Mouse (Mus musculus): ENCODE results near the gene AY074887. TPM values are rescaled to one million over a fixed set of nuclear protein-coding genes. Genes with fewer than 3 reads are reported as not detected.

The AY074887 gene
- total RNA-seq (2023): not detected in 2 replicates

GRCm38 (mm10) chr9:54950575-54951321 lies at the start of gene AY074887, which contains the start of gene Psma4:
AY074887 (minus strand) TSS chr9:54950998.
Psma4 (plus strand) TSS chr9:54950790.

GRCm38 (mm10) chr9:54980674-54981073 lies 29.9 kb upstream of the AY074887 start, which contains the start of gene Chrna5:
Chrna5 (plus strand) TSS chr9:54980880.

GRCm38 (mm10) chr9:54917010-54917677 lies 33.7 kb downstream of the AY074887 start, which contains the start of gene Hykk:
Hykk (plus strand) TSS chr9:54917283.

Other genes with a start within 250 kb of the AY074887 start
- 29.4 and 33.7 TPM in 2 replicates for gene Wdr61, start 216.5 kb downstream of the AY074887 start, total RNA-seq (2023)
- not detected in 2 replicates for gene Crabp1, start 186.2 kb downstream of the AY074887 start, total RNA-seq (2023)
- gene Ireb2, start 87.2 kb downstream of the AY074887 start, total RNA-seq (2023): 30.1 and 39.9 TPM in 2 replicates
- 0.22 TPM in 1 of 2 replicates, not detected in the other for gene Hykk, start 33.7 kb downstream of the AY074887 start, total RNA-seq (2023)
- 78.6 and 88.5 TPM in 2 replicates for gene Psma4, start 208 bp downstream of the AY074887 start, total RNA-seq (2023)
- not detected in 2 replicates for gene Chrna5, start 29.9 kb upstream of the AY074887 start, total RNA-seq (2023)
- not detected in 2 replicates for gene Chrna3, start 75.6 kb upstream of the AY074887 start, total RNA-seq (2023)
- not detected in 2 replicates for gene Chrnb4, start 97.8 kb upstream of the AY074887 start, total RNA-seq (2023)
- 34.0 and 58.4 TPM in 2 replicates for gene Ube2q2, start 197.9 kb upstream of the AY074887 start, total RNA-seq (2023)

Measured in neutrophil, adult 65 days (primary cell).